Mouse (Mus musculus) lung, adult 2 months (tissue): ENCODE results near the gene Gclm.
"Not testable (repeated sequence)": the region's sequence is repeated elsewhere in the genome, so short reads cannot be mapped to it uniquely, and the experiment has no call there.

Source experiments
- CTCF ChIP-seq: fragments of 200-500 bp; IDR thresholded peaks from 2 replicates; pipeline ENCODE4 v1.5.1; 2011; ENCODE audit warnings: mild to moderate bottlenecking, low read length, control low read depth; ENCODE audit not compliant: insufficient read depth
- POLR2A ChIP-seq: fragments of 200-500 bp; IDR thresholded peaks from 2 replicates; pipeline ENCODE4 v1.6.1; 2011; ENCODE audit warnings: low read depth, mild to moderate bottlenecking, control low read depth, low read length, borderline replicate concordance; ENCODE audit errors: extremely low read depth

DNA sequence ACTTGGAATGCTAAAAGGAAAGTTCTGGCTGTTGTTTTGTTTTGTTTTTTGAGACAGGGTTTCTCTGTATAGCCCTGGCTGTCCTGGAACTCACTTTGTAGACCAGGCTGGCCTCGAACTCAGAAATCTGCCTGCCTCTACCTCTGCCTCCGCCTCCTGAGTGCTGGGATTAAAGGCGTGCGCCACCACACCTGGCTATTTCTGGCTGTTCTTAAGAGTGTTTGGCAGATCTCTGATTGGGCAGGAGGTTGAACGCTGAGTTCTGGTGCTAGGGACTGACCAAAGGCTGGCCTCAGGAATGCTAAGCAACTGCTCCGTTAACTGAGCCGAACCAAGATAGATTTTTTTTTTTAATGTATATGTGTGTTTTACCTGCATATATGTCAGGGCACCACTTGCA lies 8.7 kb downstream of the Gclm start:
- TF ChIP-seq CTCF, POLR2A: not testable (repeated sequence)
